Mouse (Mus musculus) 3134 (cell line): ENCODE data around the gene Rims1.

Source experiments
- DNase-seq: peaks from one replicate; pipeline ENCODE4 v3.0.0-alpha.2; 2011; ENCODE audit warnings: low spot score; ENCODE audit not compliant: insufficient read length; ENCODE audit errors: extremely low read depth

Rims1 gene

DNA sequence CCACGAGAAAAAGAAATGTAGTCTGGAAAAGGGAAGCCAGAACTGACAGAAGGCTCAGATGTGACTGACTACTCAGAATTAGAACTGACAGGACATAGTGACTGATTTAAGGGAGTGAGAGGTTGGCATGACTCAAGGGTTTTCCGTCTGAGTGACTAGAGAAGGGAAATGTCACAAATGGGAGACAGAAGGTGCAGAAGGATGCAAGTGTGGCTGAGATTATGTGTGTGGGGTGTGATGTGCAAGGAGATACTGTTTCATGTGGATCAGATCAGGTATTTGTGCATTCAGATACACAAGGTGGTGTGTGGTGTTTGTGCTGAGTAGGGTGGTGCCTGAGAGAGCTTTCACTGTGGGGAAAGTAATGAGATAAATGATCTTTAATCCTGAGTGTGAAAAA lies 96.3 kb downstream of the Rims1 start:
- DNase-seq = no peak

DNA sequence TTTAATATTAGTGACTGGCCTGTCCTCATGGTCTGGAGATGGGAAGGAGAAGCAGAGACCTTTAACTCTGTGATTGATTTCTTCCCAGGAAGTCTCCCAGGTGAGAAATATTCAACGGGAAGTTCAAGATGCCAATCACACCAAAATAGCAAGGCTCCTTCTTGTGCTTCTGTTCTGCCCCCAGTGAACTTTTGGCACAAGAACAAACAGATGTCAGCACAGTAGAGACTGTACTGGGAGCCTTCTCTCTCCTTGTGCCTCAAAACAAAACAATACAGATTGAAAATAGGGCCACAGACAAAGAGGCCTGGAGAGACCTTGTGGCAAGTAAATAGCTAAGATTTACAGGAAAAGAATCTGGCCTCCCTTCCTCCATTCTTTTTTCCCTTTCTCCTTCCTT lies 110.7 kb downstream of the Rims1 start:
- no peak for DNase-seq

DNA sequence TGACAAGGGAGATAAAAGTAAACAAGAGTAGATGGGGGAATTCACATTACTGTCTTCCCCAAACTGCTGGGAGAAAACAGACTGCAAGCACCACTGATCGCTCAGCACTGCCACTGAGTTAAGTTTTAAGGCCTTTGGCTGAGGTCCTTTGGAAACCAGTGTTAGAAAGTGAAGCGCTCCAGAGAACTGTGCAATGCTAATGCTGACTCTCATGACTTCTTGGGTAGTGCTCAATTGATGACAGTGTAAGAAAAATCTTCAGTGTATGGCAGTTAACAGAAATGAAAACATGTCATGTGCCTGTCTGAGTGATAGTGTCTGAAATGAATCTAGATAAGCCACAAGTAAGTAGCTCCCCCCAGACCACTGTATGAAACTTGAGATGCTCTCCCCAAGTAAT lies 111.3 kb downstream of the Rims1 start:
- DNase-seq = no peak

DNA sequence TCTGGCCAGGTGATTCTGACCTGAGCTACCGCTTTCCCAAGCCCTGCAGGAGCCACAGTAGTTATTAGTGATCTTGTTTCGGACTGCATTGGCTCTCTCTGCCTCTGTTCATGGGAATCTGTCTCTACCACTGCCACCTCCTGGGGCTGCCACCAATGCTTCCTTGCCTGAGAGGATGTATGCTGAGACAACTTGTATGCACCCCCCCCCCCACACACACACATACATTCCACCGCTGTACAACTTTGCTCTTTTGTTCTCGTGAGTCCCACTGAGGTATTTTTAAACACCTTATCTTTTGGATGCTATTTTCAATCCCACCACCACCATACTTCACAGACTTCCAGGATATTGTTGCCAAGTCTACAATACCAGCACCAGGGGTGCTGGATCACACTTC lies 122.3 kb downstream of the Rims1 start:
- DNase-seq = no peak

DNA sequence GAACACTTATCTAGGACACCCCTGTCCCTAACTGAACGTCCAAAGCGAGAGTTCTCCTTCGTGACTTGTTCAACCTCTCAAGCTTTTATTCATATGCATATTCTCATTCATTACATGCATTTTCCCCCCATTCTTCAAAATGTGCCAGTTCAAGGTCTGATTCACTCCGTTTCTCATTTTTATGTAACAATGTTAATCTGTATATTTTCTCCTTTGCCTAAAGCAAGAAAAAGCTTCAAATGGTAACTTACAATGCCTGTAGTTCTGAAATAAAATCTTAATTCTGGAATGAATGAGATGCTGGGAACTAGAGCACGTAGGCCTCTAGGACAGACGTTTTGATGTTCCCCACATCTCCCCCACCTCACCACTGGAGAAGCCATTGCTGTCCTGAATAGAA lies 141.6 kb downstream of the Rims1 start:
- DNase-seq = no peak

DNA sequence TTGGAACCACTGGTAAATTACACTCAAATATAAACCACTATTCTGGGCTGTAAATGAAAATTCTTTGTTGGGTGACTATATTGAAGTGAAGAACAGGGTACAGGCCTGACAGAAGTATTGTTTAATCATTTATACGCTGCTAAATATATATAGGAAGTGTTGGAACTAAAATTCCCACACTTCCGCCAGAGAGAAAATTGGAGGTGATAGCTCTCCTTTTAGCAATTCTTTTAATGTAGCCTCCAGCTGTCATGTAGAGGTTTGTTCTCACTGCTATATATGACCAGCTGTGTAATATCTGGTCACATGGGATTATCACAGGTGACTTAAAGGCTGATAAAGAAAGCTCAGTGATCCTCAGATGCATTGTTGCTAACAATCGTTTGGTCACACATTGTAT lies 144.0 kb downstream of the Rims1 start:
- no peak for DNase-seq

DNA sequence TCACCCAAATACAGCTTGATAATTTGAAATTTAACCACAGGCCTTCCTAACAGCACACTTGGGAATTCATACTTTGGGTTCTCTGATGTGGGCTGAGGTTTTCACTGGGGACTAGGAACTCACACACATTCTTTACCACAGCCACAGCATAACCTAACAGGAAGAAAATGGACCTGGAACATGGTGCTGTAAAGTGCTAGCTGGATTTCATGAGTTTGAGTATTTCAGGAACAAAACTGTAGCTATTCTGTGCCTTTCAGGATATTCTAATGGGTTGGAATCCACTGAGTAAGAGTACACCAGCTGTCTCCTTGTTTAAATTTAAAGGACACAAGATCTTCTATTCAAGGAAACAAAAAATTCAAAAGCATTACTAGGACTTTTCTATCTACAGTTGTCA lies 149.8 kb downstream of the Rims1 start:
- DNase-seq = no peak

DNA sequence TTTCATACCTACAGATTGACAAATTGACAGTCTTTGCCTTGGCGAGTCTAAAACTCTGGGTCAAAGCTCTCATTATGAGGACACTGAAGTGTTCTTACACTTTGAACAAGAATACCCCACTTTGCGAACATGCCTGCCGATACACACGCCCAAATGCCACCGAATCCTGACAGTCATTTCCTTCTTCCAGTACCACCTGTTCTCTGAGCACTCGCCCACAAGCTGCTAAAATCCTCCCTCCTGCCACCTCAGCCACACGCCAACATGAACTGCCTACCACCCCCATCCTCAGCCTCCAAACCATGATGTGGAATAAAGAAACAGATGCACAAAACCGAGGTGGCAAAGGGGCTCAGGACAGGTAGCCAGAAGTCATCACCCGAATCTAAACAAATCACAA lies 150.9 kb downstream of the Rims1 start:
- DNase-seq = no peak

DNA sequence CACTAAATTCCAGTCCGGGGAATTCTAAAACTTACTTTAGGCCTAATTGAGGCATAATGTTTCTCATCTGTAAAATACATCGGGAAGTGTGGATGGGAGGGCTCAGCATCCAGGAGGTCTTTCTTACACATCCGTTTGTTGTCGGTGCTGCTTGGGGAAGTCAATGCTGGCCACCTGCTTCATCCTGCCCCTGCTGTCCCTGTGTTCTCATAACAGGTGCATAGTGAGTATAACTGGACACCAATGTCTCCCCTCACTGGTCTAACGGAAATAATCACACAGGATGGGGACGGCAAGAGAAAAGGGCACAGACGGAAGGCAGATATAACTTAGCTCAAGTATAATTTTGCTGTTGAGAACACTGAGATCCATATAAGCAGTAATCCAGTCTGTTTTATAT lies 155.2 kb downstream of the Rims1 start:
- DNase-seq = no peak

DNA sequence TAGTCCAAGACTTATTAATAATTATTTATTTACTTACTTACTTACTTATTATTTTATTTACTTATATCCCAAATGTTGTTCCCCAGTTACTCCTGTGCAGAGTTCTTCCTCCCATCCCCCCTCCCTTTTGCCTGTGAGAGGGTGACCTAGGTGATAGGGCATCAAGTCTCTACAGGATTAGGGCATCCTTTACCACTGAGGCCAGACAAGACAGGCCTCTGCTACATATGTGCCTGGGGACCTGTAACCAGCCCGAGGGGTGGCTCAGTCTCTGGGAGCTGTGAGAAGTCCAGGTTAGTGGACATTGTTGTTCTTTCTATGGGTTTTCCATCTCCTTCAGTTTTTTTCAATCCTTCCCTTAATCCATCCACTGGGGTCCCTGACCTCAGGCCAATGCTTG lies 156.4 kb downstream of the Rims1 start:
- no peak for DNase-seq

DNA sequence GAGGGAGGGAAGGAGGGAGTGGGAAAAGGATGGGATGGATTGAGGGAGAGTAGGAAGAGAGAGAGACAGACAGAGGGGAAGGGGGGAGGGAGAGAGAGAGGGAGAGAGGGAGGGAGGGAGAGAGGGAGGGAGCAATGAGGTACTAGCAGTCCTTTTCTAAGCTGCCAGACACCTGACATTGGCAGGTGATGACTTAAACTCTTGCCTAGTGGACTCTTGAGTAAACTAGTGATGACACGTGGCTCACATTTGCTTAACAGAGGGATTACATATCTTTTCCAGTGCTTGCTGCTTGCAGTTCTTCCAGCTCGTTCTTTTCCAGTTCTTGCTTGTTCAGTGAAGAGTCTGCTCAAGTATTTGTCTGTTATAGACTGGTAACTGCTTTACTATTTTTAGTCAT lies 160.5 kb downstream of the Rims1 start:
- no peak for DNase-seq

DNA sequence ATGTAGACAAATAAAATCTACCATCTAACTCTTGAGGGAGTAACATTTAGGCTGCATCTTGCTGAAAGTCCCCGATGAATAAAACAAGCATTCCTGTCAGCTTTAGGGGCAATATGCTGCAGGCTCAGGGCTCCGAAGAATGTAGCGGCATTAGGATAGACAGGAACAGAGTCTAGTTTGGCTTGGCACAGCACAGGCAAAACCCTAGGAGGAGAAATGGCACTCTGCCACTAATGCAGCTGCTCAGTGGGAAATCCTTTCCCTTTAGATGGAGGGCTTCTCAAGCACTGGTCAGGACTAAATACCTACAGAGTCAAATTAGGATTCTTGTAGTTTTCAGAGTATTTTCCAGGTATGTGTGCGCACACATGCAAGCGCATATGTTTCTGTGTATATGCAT lies 165.2 kb downstream of the Rims1 start:
- DNase-seq = no peak

DNA sequence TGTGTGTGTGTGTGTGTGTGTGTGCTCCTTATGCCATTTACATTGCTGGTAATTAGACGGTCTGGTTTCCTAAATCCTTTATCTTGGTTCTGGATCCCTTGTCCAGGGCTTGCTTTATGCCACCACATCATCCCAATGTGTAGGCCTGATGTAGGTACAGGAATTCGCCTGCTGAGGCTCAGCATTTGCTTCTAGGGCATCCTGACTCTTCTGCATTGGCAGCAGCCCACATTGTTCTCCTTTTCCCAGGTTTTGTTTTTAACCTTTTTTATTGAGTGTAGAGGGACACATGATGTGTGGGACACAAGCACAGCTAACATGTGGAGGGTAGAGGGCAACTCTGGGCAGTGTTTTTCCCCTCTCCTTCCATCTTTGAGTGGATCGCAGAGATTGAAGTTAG lies 166.1 kb downstream of the Rims1 start:
- DNase-seq = no peak

DNA sequence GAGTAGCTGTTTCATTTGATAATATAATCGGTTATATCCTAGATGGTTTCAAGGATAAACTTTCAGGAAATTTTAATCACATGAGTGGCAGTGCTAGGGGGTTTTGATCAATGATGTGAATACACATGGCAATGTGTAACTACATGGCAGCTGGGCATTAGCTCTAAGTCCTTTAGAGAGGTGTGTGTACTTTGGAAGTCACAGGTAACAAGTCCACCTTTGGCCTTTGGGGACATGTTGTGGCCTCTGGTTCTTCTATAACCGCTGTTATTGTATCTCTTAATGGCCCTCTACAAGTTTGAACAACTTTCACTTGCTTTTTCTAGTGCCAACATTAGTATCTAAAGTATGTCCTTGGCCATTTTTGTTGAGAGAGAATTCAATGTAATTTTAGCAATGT lies 171.9 kb downstream of the Rims1 start:
- no peak for DNase-seq

DNA sequence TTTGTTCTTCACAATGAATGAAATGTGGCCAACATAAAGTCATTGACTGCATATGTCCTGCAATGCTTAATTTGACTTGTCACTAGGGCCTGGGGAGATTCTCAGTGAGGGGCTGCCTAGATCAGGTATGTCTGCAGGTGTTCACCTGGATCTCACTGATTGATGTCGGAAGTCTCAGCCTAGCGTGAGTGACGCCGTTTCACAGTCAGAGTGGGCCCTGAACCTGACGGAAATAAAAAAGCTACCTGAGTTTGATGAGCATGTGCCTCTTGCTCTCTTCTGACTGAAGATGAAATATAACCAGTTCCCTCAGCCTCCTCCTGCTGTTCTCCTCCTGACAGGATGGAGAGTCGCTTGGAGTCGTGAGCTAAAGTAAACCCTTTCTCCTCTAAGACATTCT lies 173.2 kb downstream of the Rims1 start:
- no peak for DNase-seq

DNA sequence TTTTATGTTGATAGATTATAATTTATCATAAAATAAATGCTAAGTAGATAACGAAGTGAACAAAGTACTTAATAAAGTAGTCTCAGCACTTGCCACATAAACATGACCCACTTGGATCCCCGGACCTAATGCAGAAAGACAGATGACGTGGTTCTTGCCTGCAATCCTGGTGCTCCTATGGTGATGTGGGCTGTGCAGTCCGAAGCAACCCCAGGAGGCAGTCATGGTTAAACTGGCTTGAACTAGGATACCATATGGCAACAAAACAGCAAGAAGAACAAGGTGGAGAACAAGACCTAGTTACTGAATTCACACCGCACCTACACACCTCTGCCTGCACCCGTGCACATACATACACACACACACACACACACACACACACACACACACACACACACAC lies 173.8 kb downstream of the Rims1 start:
- DNase-seq = no peak

DNA sequence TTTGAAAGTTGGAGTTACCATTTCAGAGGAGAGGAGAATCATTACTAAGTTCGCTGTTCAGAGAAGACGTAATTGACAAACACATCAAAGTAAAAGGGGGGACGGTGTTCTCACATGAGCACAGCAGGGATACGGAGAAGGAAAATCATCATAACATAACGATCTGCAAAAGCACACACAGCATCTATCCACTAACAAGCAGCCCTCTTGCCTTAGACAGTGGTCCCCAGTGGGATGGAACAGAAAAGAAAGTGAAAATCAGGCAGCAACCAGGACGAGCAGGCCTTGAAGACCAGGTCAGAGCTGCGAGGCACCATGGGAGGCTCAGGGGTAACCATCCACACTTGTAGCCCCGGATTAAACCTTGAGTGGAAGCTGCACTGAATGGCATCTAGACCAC lies 176.8 kb downstream of the Rims1 start:
- no peak for DNase-seq

DNA sequence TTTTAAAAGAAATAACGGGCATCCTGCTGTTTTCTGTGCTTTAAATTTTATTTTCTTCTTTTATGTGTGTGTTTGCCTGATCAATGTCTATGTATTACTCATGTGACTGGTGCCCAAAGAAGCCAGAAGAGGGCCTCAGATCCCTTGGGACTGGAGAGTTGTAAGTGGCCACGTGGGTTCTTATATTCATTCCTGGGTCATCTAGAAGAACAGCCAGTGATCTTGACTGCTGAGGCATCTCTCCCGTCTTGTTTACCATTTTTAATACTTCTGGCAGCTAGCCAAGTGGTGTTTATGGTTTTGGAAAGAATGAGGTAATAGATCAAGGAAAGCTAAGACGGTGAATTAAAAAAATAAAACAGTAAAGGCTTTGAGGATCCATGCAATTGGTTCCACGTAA lies 178.8 kb downstream of the Rims1 start:
- no peak for DNase-seq

DNA sequence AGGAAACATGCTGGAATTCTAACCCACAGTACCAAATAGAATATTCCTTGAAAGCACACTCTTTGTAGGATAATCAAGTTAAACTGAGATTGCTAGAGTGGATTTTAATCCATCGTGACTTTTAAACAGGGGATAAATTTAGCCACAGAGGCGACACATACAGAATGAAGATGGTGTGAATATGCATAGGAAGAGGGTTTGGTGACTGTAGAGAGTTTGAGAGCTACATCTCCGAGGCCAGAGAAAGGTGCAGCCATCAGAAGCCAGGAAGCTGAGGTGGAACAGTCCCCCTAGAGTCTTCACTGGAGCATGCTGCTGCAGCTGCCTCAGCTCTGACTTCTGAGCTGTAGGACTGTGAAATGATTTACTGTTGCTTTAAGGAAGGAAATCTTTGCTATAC lies 179.5 kb downstream of the Rims1 start:
- no peak for DNase-seq

DNA sequence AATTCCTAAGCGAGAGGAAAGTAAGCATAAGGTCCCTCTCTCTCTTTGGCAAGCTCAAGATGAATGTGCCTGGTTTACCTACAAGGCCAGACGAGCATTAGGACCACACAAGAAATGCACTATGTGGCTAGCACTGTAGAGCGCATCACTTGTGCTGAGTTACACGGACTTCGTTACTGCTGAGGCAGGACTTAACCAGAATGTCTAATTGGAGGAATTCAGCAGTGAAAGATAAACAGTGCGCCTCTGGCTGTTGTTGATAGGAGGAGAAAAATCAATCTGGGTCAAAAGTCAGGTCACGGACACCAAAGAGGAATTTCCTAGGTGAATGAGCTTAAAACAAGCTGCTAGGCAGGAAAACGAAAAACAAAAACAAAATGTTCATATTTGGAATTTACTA lies 185.0 kb downstream of the Rims1 start:
- DNase-seq = no peak

DNA sequence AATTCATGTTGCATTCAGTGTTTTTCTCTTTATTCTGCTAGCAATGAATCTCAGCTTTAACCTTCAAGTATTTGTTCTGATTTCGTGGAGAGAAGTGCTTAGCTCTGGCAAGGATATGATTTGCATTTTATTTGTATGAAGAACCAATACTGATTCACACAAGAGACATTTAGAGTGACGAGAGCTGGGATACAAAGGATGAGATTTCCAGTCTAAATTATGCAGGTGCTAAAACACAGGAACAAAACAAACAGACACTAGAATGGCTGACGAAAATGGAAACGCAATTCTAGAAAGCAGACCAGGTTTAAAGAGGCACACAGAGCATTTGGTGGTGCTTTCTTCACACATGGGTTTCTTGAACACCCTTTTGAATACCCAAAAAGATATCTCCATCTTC lies 190.2 kb downstream of the Rims1 start:
- no peak for DNase-seq

DNA sequence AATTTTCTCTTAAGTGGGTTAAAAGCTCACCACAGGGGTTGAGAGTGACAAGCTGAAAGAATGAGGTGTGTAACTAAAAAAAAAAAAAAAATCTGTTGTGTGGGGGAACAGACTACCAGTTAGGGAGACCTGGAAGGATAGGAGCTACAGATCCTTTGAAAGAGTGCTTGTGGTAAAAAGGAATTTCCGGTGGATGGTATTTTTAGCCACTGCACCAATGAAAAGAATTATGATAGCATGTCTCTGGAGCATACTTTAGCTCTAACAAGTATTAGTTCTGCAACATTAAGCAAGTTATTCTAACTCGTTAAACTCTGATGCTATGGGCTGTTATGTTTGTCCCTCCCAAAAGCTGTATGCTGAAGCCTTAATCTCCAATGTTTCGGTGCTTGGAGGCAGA lies 192.2 kb downstream of the Rims1 start:
- DNase-seq = no peak

DNA sequence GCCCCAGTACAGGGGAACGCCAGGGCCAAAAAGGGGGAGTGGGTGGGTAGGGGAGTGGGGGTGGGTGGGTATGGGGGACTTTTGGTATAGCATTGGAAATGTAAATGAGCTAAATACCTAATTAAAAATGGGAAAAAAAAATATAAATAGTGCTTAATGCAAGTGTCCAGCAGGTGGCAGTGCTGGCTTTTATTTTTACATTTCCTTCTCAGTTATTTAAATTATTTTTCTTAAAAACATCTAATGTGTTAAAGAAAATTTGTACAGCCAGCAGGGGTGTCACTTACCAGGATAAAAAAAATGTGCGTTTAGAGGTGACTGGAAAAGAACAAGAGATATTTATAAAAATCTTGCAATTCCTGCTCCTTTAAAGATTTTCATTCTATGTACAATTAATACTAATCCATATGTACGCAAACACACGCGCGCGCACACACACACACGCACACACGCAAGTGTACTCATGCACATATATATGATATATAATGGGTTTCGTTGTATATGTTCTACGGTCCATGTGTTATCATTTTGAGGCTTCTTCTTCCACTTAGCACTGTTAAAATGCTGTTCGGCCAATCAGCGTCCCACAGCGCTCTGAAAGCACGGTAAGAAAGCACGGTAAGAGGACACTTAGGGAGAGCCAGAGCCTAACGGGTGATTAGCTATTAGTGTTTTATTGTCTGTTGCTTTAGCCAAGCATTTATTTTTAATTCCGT lies 201.3 kb downstream of the Rims1 start:
- peak; percentile 5 for DNase-seq
